Mouse (Mus musculus): Measurements from ENCODE around the gene Chp2. TPM values are rescaled to one million over a fixed set of nuclear protein-coding genes. Genes with fewer than 3 reads are reported as not detected.
A peak's percentile ranks its signal among the peaks of the same experiment; 100 is the strongest.

The Chp2 gene
- not detected for polyA plus RNA-seq (2012; fragmentation: generic; extraction: Trizol)

- Histone ChIP-seq H3K27me3 (ENCODE audit: control insufficient read depth, insufficient read depth, insufficient read length) (peaks cover 17% of the 10 kb centered on the region), H3K79me2 (ENCODE audit: control insufficient read depth, insufficient read depth) (no peaks in the 10 kb centered on the region), H3K4me3 (no peak within 1 kb of the TSS), H3K4me2 (ENCODE audit: low read depth) (peak within 1 kb of the TSS; percentile 24), H3ac (ENCODE audit: control insufficient read depth, insufficient read length) (no peak within 1 kb of the TSS), H3K36me3 (ENCODE audit: control insufficient read depth, insufficient read depth) (no peaks in the 10 kb centered on the region)
- TF ChIP-seq POLR2AphosphoS2 (IDR thresholded peaks at IDR 0.05; ENCODE audit: insufficient read length, low read depth) (no peak), TCF12 (IDR thresholded peaks at IDR 0.05; ENCODE audit: insufficient read depth, poor library complexity, severe bottlenecking) (no peak), TCF3 (IDR thresholded peaks at IDR 0.05; ENCODE audit: insufficient read length, low read depth) (no peak), E2F4 (IDR thresholded peaks at IDR 0.05; ENCODE audit: insufficient read depth) (no peak), USF1 (IDR thresholded peaks at IDR 0.05; ENCODE audit: low read depth) (no peak), MAX (IDR thresholded peaks at IDR 0.05; ENCODE audit: low read depth) (no peak), REST (IDR thresholded peaks at IDR 0.05; ENCODE audit: insufficient read depth, insufficient read length) (no peak)
These were observed at the start of gene Chp2 for GRCm38 (mm10) chr7:122219315-122219801. TSS of gene Chp2 (plus strand) at chr7:122219496.

- H3K27me3 ChIP-seq (ENCODE audit: control insufficient read depth, insufficient read depth, insufficient read length) = no peaks in the 10 kb centered on the region
- no peak for TF ChIP-seq CEBPB (IDR thresholded peaks at IDR 0.05; ENCODE audit: insufficient read depth, poor library complexity, severe bottlenecking)
- TF ChIP-seq MYOG (IDR thresholded peaks at IDR 0.05; ENCODE audit: control insufficient read depth in 1 of 3, insufficient read depth in 1 of 3, insufficient read length in 2 of 3, low read depth in 2 of 3) = no peak
- TF ChIP-seq TCF12 (IDR thresholded peaks at IDR 0.05; ENCODE audit: insufficient read depth, poor library complexity, severe bottlenecking) = no peak
- TF ChIP-seq SRF (IDR thresholded peaks at IDR 0.05; ENCODE audit: control insufficient read depth, insufficient read length, low read depth) = no peak
- TF ChIP-seq POLR2AphosphoS2 (IDR thresholded peaks at IDR 0.05; ENCODE audit: insufficient read length, low read depth) = no peak
- no peak for TF ChIP-seq USF1 (IDR thresholded peaks at IDR 0.05; ENCODE audit: low read depth)
- no peak for TF ChIP-seq TCF3 (IDR thresholded peaks at IDR 0.05; ENCODE audit: insufficient read length, low read depth)
- no peak for TF ChIP-seq REST (IDR thresholded peaks at IDR 0.05; ENCODE audit: insufficient read depth, insufficient read length)
- no peak for TF ChIP-seq MYOD1 (IDR thresholded peaks at IDR 0.05; ENCODE audit: control insufficient read depth in 1 of 3, insufficient read length in 2 of 3, low read depth in 2 of 3)
- TF ChIP-seq MAX (IDR thresholded peaks at IDR 0.05; ENCODE audit: low read depth) = no peak
- no peak overlapping the region for H3K4me2 ChIP-seq (ENCODE audit: low read depth)
- H3ac ChIP-seq (ENCODE audit: control insufficient read depth, insufficient read length) = no peak overlapping the region
- no peaks in the 10 kb centered on the region for H3K36me3 ChIP-seq (ENCODE audit: control insufficient read depth, insufficient read depth)
- H3K4me3 ChIP-seq = no peak overlapping the region
- H3K79me2 ChIP-seq (ENCODE audit: control insufficient read depth, insufficient read depth) = no peaks in the 10 kb centered on the region
These were observed 48.6 kb upstream of the Chp2 start for GRCm38 (mm10) chr7:122170705-122171104.

GRCm38 (mm10) chr7:122171613-122172012, 47.7 kb upstream of the Chp2 start:
- H3K4me3 ChIP-seq = no peak overlapping the region
- no peaks in the 10 kb centered on the region for H3K36me3 ChIP-seq (ENCODE audit: control insufficient read depth, insufficient read depth)
- no peak overlapping the region for H3K4me2 ChIP-seq (ENCODE audit: low read depth)
- TF ChIP-seq CEBPB (IDR thresholded peaks at IDR 0.05; ENCODE audit: insufficient read depth, poor library complexity, severe bottlenecking) (no peak), USF1 (IDR thresholded peaks at IDR 0.05; ENCODE audit: low read depth) (no peak)
- H3K79me2 ChIP-seq (ENCODE audit: control insufficient read depth, insufficient read depth) = no peaks in the 10 kb centered on the region
- peaks cover 4% of the 10 kb centered on the region for H3K27me3 ChIP-seq (ENCODE audit: control insufficient read depth, insufficient read depth, insufficient read length)
- H3ac ChIP-seq (ENCODE audit: control insufficient read depth, insufficient read length) = no peak overlapping the region

GRCm38 (mm10) chr7:122180720-122181119, 38.6 kb upstream of the Chp2 start:
- H3K36me3 ChIP-seq (ENCODE audit: control insufficient read depth, insufficient read depth) = no peaks in the 10 kb centered on the region
- H3K4me2 ChIP-seq (ENCODE audit: low read depth) = no peak overlapping the region
- no peak for TF ChIP-seq CEBPB (IDR thresholded peaks at IDR 0.05; ENCODE audit: insufficient read depth, poor library complexity, severe bottlenecking)
- no peak for TF ChIP-seq MYOD1 (IDR thresholded peaks at IDR 0.05; ENCODE audit: control insufficient read depth in 1 of 3, insufficient read length in 2 of 3, low read depth in 2 of 3)
- TF ChIP-seq USF1 (IDR thresholded peaks at IDR 0.05; ENCODE audit: low read depth) = no peak
- TF ChIP-seq SRF (IDR thresholded peaks at IDR 0.05; ENCODE audit: control insufficient read depth, insufficient read length, low read depth) = no peak
- no peak for TF ChIP-seq E2F4 (IDR thresholded peaks at IDR 0.05; ENCODE audit: insufficient read depth)
- no peak for TF ChIP-seq POLR2AphosphoS2 (IDR thresholded peaks at IDR 0.05; ENCODE audit: insufficient read length, low read depth)
- no peak for TF ChIP-seq TCF3 (IDR thresholded peaks at IDR 0.05; ENCODE audit: insufficient read length, low read depth)
- TF ChIP-seq MYOG (IDR thresholded peaks at IDR 0.05; ENCODE audit: control insufficient read depth in 1 of 3, insufficient read depth in 1 of 3, insufficient read length in 2 of 3, low read depth in 2 of 3) = no peak
- TF ChIP-seq REST (IDR thresholded peaks at IDR 0.05; ENCODE audit: insufficient read depth, insufficient read length) = no peak
- no peak for TF ChIP-seq POLR2A (IDR thresholded peaks at IDR 0.05; ENCODE audit: insufficient read length, low read depth)
- no peak for TF ChIP-seq MAX (IDR thresholded peaks at IDR 0.05; ENCODE audit: low read depth)
- no peak for TF ChIP-seq TCF12 (IDR thresholded peaks at IDR 0.05; ENCODE audit: insufficient read depth, poor library complexity, severe bottlenecking)
- H3ac ChIP-seq (ENCODE audit: control insufficient read depth, insufficient read length) = no peak overlapping the region
- no peak overlapping the region for H3K4me3 ChIP-seq
- H3K27me3 ChIP-seq (ENCODE audit: control insufficient read depth, insufficient read depth, insufficient read length) = peaks cover 25% of the 10 kb centered on the region
- no peaks in the 10 kb centered on the region for H3K79me2 ChIP-seq (ENCODE audit: control insufficient read depth, insufficient read depth)

GRCm38 (mm10) chr7:122184569-122184968, 34.7 kb upstream of the Chp2 start:
- peaks cover 20% of the 10 kb centered on the region for H3K27me3 ChIP-seq (ENCODE audit: control insufficient read depth, insufficient read depth, insufficient read length)
- H3K4me3 ChIP-seq = no peak overlapping the region
- H3K79me2 ChIP-seq (ENCODE audit: control insufficient read depth, insufficient read depth) = no peaks in the 10 kb centered on the region
- H3K4me2 ChIP-seq (ENCODE audit: low read depth) = no peak overlapping the region
- TF ChIP-seq SRF (IDR thresholded peaks at IDR 0.05; ENCODE audit: control insufficient read depth, insufficient read length, low read depth) (no peak), POLR2AphosphoS2 (IDR thresholded peaks at IDR 0.05; ENCODE audit: insufficient read length, low read depth) (no peak), MYOD1 (IDR thresholded peaks at IDR 0.05; ENCODE audit: control insufficient read depth in 1 of 3, insufficient read length in 2 of 3, low read depth in 2 of 3) (no peak), POLR2A (IDR thresholded peaks at IDR 0.05; ENCODE audit: insufficient read length, low read depth) (no peak), REST (IDR thresholded peaks at IDR 0.05; ENCODE audit: insufficient read depth, insufficient read length) (no peak), MYOG (IDR thresholded peaks at IDR 0.05; ENCODE audit: control insufficient read depth in 1 of 3, insufficient read depth in 1 of 3, insufficient read length in 2 of 3, low read depth in 2 of 3) (no peak), TCF12 (IDR thresholded peaks at IDR 0.05; ENCODE audit: insufficient read depth, poor library complexity, severe bottlenecking) (no peak), MAX (IDR thresholded peaks at IDR 0.05; ENCODE audit: low read depth) (no peak), E2F4 (IDR thresholded peaks at IDR 0.05; ENCODE audit: insufficient read depth) (no peak), USF1 (IDR thresholded peaks at IDR 0.05; ENCODE audit: low read depth) (no peak), TCF3 (IDR thresholded peaks at IDR 0.05; ENCODE audit: insufficient read length, low read depth) (no peak), CEBPB (IDR thresholded peaks at IDR 0.05; ENCODE audit: insufficient read depth, poor library complexity, severe bottlenecking) (no peak)
- H3ac ChIP-seq (ENCODE audit: control insufficient read depth, insufficient read length) = no peak overlapping the region
- H3K36me3 ChIP-seq (ENCODE audit: control insufficient read depth, insufficient read depth) = no peaks in the 10 kb centered on the region
